Mouse (Mus musculus) liver, adult 2 months (tissue): ENCODE measurements around the gene Atxn7l1.

Experiments
- CTCF ChIP-seq: fragments of 200-500 bp; IDR thresholded peaks from 2 replicates; pipeline ENCODE4 v1.5.1; 2011; ENCODE audit warnings: low read depth, low read length, control low read depth
- POLR2A ChIP-seq: fragments of 200-500 bp; IDR thresholded peaks from 2 replicates; pipeline ENCODE4 v1.6.1; 2011; ENCODE audit warnings: low read length, control low read depth; ENCODE audit not compliant: insufficient read depth; ENCODE audit errors: extremely low read depth

DNA sequence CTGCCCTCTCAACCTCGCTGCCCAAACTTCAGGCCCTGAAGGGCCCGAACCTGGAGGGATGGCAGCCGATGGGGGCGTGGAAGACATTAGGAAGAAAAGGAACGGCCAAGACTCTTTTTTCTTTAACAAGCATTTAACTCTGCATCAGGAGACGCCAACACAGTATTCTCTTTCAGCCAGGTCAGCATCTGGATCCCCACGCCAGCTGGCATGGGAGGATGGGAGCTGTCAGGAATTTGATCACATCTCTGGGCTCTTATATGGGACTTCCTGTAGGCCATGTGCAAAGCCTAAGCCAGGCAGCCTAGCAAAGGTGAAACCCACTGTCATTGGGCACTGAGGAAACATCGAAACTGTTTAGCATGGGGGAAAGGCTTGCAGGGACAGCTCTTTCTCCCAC lies 217.0 kb downstream of the Atxn7l1 start:
- TF ChIP-seq CTCF (no peak), POLR2A (no peak)
